Mouse (Mus musculus) spleen, adult 18-20 months (tissue): ENCODE data around the gene Vmn1r33.
"Not testable (repeated sequence)": the region's sequence is repeated elsewhere in the genome, so short reads cannot be mapped to it uniquely, and the experiment has no call there.

Source experiments
- DNase-seq, 2 experiments: peaks; one replicate each; pipeline ENCODE4 v3.0.0; 2022; ENCODE audit warnings: mixed read lengths in 2 of 2

The Vmn1r33 gene

GRCm38 (mm10) chr6:66618182-66618581 is at the start of gene Vmn1r33:
Vmn1r33 (minus strand) TSS chr6:66618282.
- not testable (repeated sequence) for DNase-seq

- DNase-seq: no peak
Observed at GRCm38 (mm10) chr6:66643779-66644178, 25.7 kb upstream of the Vmn1r33 start, which contains the start of gene Vmn1r34. Vmn1r34 (minus strand) TSS chr6:66643879.

GRCm38 (mm10) chr6:66595804-66596203 is 22.3 kb downstream of the Vmn1r33 start:
- no peak for DNase-seq
